Mouse (Mus musculus): ENCODE results near the gene Nsmce4a. TPM values are rescaled to one million over a fixed set of nuclear protein-coding genes. Genes with fewer than 3 reads are reported as not detected.

Nsmce4a gene
- polyA plus RNA-seq, 1 experiment, result 174 TPM

DNA sequence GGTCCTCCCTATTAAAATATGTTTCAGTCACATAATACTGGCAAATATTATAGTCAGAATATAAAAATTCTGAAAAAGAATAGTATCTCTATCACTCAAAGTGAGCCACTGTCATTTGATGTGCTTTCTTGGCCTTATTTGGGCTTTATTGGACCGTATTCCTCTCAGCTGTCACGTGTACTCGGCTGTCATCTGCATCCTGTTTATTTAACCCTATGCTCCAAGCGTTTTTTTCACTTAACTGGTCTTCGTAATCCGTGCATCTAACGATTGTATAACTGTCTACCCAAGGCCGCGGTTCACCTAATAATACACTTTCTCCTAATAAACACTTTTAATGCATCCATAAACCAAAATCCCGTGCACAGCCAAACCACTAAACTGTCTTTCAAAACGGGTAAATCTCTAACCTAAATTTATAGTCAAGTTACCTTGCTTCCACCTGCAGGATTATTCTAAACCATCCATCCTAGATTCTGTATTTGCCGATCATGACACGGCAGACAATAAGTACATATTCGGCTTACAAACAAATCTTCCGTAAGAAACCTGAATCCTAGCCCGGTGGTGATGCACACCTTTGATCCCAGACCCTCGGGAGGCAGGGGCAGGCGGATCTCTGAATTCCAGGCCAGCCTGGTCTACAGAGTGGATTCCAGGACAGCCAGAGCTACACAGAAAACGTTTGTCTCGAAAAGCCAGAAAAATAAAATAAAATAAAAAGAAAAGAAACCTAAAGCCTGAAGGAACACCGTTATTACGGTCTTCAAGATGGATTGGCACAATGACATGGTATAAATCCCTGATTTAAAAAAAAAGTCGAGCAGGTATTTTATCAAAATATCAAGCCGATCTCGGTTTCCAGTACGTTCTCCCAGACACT, 54.5 kb downstream of the Nsmce4a start:
- no peak for TF ChIP-seq GATA1 (IDR thresholded peaks at IDR 0.05; ENCODE audit: low read length)

DNA sequence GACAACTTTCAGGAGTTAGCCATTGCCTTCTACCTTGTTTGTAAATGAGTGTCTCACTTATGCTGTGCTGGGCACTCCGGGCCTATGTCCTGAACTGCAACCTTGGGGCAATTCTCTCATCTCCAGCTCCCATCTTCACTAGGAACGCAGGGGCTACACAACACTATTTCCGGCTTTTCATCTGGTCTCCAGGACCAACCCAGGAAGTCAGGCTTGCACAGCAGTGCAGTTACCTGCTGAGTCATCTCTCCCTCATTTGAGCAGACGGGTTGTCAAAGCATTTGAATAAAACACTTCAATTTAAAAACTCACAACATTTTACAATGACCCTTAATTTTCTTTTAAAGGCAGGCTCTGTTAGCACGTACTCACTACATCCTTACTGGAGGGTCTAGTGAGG, 62.7 kb downstream of the Nsmce4a start:
- TF ChIP-seq GATA1 (IDR thresholded peaks at IDR 0.05; ENCODE audit: low read length), result no peak

DNA sequence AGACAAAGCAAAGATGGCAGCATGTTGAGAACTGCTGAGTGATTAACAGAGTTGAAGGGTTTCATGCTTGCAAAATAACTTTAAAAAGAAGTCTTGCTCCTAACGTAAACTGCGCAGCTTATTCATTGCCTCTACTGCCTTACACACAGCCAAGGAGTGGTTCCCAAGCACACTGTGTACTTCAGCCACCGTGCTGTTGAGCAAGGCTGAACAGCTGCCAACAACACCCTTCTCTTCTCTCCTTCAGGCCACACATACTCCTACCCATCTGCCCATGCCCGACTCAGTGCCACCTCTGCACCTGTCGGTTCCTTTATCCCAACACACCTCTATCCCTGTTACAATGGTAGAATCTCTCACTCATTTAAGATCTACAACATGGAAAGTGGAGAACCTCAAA, 69.9 kb downstream of the Nsmce4a start:
- TF ChIP-seq GATA1 (IDR thresholded peaks at IDR 0.05; ENCODE audit: low read length), result no peak

DNA sequence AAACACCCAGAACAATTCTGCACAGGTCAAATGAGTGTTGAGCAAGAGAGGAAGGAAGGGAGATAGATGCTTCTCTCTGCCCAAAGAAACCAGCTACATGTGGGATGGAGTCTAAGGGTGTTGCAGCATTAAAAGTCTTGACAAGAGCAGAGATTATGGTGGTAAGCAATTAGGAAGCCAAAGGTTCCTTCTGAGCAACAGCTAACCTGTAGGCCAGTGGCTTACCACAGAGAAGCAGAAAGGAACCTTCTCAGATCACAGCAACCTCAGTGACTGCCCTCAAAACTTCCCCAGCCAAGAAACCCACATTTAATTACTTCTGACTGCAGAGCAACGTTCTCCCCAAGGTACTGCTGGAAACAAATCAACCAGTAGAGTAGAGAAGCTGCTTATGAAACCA, 71.4 kb downstream of the Nsmce4a start:
- TF ChIP-seq GATA1 (IDR thresholded peaks at IDR 0.05; ENCODE audit: low read length), result no peak

DNA sequence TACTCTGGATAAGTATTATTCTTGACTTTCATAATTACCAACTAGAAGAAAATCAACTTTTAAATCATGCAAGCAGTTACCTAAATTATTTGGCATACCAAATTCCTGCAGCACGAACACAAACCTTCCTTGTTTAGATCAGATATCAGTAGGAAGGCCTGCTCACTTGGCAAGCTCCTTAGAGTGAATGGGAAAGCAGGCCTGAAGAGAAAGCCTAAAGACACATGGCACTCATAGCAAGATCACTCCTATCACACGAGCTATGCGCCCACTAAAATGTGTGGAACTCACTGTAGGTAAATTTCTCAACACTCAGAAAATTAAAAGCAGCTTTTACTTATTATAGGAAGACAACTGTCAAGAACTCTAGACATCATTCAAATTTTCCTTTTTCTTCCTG, 79.6 kb downstream of the Nsmce4a start:
- TF ChIP-seq GATA1 (IDR thresholded peaks at IDR 0.05; ENCODE audit: low read length), result no peak

DNA sequence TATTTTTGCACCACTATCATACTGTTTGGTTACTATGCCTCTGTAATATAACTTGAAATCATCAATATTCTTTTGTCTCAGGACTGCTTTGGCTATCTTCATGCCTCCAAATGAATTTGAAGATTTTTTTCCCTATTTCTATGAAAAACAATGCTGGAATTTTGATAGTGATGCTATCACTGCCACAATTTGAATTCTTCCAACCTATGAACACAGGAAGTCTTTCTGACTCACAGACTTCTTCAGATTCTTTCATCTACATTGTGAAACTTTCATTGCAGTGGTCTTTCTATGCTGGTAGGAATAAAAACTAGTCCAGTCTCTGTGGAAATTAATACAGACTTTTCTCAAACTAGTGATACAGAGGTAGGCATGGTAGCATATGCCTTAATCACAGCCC, 80.9 kb downstream of the Nsmce4a start:
- no peak for TF ChIP-seq GATA1 (IDR thresholded peaks at IDR 0.05; ENCODE audit: low read length)

Other genes starting within 250 kb of the Nsmce4a start
- gene Ate1, start 52.7 kb downstream of the Nsmce4a start, polyA plus RNA-seq (2012), result 4.0 and 6.6 TPM in 2 replicates
- gene Tacc2, start 4.3 kb upstream of the Nsmce4a start, polyA plus RNA-seq (2012), result 0.02 TPM in 1 of 2 replicates, not detected in the other
- not detected in 2 replicates for gene Btbd16, start 201.0 kb upstream of the Nsmce4a start, polyA plus RNA-seq (2012)